Mouse (Mus musculus) Muller cell, postnatal 12 days (primary cell): ENCODE data around the gene Prom2.

Experiments used
- DNase-seq: peaks from one replicate; pipeline ENCODE4 v3.0.0-alpha.2; 2015; ENCODE audit errors: inconsistent ontology term

The Prom2 gene

DNA sequence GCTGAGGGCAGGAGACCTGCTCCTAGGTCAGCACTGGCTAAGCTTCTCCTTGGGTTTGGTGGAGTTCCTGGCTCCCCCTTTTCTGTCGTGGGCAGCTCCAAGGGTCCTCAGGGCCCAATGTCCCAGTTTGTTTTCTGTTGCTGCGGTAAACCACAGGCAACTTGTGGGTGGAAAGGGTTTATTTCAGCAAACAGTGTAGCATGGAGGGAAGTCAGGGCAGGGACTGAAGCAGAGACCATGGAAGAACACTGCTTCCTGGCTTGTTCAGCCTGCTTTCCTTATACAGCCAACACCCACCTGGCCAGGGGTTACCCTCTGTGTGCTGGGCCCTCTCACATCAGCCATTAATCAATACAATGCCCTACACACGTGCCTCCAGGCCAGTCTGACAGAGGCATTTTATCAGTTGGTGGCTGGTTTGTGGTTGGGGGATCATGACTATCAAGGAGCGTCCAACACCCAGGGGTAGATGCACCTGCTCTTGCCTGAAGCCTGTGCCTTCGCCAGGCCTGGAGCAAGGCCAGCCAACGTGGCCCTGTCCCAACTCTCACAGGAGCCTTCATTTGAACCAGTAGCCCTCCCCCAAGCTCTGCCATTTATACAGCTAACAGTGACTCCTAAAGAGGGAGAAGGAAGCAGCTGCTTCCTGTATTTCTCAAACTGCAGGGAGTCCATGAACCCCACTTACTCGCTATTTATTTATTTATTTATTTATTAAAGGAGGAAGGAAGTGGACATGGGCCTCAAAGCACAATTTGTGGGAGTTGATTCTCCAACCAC is 17.1 kb downstream of the Prom2 start:
- no peak for DNase-seq

DNA sequence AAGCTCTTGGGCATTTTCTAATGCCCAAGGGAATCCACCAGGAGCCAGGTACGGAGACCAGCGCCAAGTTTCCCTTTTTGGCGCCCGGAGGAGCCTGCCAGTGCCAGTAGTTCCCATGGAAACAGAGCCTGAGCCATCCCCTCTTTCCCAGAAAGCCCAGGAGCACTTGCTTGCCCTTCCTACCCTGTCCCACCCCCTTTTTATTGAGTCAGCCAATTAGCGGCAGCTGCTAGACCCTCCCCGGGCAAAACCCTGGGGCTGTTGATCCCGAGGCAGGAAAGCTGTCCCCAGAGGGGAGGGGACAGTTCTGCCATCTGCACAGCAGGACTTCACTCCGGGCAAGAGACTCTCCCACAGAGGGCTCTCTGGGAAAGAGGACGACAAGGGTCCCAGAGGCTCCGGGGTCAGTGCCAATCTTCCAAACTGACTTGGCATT is 19.2 kb downstream of the Prom2 start, which contains the start of gene Kcnip3:
Gene Kcnip3 (minus strand): TSS at position 89 of the 436 bp plus-strand sequence.
- DNase-seq, result peak; percentile 57

DNA sequence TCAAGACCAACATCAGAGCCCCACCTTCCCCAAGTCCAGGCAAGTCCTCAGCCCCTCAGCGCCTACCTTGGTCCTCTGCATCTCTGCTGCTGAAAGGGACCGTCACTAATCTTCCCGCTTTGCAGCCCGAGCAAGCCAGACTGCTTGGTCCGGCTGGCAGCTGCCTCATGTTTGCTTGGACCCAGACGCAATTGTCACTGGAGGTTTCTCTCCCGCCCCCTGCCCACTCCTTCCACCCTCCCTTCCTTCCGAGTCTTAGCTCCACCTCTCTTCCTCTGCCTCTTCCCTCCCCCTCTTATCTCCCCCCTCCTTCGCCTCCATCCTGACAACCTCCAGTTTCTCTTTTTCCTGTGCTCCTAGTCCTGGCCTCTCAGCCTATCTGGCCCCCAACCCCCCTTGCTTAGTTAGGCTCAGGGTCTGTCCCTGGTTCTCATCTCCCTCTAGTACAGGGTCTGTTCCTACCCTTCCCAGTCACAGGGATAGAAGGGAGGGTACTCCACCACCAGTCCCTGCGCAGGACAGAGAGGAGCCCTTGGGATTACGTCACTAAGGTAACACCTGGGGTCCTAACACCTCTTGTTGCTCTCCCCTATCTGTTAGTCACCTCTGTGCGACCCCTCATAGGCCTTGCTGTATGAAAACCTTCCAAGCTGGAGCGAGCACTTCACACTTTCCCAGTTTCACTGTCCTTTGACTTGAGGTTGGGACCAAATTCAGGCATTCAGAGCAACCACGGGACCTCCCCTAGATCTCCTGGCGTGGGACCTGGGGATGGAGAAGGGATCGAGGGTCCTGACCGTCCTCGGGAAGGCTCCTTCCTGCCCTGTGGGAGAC is 19.9 kb downstream of the Prom2 start:
- peak; percentile 25 for DNase-seq

DNA sequence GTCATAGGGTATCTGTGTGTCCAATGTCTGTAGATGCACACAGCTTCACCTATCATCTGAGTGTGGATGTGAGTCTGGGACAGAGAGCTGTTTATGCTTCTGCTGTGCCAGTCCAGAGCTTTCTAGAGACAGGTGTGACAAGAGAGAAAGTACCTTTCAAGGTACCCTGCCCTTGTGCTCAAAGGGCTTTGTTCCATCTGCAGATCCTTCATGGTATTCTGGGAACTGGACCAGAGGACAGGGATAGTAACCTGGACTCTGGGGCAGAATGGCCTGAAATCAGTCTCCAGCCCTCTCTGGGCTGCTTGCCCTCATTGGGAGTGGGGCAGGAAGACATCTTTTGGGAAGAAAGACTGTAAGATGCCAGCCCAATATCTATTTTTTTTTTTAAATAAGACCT is 21.1 kb downstream of the Prom2 start:
- no peak for DNase-seq

DNA sequence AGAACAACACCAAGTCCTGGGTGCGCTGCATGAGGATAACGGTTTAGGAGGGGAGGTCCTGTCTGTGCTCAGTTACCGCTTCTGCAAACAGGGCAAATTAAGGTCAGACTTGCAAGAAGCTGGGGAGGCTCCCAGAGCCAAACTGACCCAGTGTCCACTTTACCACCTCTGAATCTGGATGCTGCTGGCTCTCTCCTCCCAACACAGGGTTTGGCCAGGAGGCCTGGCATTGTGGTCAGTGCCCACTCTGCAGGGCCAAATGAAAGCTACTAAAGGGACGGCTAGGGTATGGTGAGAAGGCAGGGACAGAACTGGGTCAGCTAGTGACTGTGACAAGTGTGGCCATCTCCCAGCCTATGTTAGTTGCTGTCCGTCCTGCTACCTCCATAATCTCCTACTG is 22.0 kb downstream of the Prom2 start:
- no peak for DNase-seq

DNA sequence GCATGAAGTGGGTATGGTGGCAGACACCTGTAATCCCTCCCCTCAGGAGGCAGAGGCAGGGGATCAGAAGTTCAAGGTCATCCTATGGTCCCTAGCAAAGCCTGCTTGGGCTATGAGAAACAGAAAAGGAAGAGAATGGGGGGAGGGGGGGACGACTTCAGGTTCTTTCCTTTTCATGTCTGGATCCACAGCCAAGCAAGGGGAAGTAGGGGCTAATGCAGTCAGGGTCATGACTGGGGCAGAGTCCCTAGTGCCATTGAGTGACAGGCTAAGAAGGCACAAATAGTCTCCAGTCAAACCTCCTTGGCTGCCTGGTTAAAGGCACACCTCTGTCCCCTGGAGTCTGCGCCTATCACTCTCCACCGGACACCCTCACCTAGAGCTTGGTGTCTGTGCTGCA is 22.4 kb downstream of the Prom2 start:
- no peak for DNase-seq

DNA sequence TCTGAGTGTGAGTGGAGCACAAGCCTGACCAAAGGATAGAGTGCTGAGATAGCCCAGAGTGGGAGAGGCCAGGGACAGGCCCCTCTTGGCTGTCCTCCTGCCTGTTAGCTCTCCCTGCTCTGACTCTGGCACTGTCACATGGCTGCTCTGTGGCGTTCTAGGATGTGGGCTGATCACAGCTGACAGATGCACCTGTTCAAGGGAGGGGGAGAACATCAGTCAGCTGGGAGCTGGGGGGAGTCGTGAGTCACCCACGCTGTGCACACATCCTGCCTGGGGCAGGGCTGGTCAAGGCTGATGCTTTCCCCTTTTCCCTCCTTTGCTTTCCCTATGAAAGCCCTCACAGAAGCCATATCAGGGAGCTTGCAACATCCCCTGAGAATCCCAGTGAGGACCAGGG is 23.0 kb downstream of the Prom2 start:
- DNase-seq, result no peak

DNA sequence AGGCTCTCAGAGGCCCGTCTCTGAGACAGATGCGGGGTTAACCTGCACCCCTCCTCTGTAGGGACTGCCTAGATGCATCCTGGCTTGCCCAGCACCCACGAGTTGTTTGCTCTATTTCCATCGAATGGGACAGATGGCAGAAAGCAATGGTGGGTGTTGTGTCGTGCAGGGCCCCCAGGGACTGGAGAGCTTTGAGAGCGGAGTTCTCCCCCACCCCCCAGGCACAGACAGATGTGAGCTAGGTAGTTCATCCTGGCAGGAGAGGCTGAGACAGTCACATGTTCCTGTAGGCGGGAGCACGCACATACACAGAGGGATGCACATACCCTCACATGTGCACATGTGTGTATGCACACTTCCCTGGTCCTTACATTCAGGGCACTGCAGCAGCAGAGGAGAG is 24.2 kb downstream of the Prom2 start:
- DNase-seq, result no peak

DNA sequence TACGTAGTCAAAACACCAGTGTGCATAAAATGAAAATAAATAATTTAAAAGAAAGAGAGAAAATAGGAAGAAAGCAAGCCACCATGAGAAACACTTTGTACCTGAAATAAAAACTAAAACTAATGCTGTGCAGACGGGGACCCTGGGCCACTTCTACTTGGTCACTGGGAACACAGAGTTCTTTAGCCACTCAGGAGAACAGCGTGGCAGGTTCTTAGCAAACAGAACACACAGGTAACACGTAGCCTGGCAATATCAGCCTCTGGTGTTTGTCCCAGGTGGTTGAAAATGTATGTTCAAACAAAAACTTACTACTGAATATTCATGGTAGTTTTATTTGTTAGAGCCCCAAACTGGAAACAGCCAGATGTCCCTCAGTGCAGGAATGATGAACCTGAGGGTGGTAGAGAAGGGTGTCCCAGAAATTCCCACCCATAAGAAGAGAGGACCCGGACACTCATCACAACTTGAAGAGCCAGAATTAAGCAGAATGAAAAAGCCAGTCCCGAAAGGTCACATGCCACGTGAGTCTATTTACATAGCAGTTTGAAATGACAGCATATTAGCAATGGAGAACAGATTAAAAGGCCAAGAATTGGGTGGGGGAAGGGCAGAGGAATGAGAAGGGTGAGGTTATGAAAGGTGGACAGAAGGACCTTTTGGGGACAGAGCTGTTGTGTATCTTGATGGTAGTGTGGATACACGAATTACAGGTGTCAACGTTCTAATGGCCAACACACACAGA is 26.7 kb downstream of the Prom2 start:
- DNase-seq, result no peak

DNA sequence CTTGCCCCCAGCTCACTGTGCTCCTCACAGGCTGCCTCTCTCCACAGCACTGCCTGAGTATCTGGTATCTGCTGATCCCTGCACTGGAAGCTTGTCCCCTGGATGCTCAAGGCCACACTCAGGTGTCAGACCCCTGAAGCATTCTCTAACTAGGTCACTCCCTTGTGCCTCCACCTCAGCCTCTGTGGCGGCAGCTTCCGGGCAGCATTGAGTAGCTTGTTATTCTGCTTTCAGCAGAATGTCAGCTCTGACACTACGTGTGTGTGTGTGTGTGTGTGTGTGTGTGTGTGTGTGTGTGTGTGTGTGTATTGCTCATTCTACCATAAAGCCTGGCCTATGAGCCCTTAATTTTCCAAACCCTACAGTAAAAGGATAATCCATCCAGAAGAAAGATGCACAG is 28.0 kb downstream of the Prom2 start:
- no peak for DNase-seq

DNA sequence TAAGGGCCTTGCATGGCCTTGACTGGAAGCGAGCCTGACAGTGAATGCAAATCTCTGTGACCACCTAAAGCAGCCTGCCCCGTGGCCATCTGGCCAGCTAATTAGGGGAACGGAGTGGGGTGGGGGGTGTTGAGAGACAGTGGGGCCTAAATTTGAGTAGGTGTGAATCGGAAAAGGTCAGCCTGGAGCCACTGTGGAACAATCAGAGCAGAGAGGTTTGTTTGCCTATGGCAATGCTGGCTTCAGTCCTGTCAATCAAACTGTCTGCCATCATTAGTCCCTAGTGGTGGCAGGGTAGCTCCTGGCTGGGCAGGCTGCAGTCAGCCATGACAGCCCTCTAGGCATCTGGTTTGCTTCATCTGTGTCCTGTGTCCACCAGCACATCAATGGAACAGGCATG is 29.8 kb downstream of the Prom2 start:
- no peak for DNase-seq

DNA sequence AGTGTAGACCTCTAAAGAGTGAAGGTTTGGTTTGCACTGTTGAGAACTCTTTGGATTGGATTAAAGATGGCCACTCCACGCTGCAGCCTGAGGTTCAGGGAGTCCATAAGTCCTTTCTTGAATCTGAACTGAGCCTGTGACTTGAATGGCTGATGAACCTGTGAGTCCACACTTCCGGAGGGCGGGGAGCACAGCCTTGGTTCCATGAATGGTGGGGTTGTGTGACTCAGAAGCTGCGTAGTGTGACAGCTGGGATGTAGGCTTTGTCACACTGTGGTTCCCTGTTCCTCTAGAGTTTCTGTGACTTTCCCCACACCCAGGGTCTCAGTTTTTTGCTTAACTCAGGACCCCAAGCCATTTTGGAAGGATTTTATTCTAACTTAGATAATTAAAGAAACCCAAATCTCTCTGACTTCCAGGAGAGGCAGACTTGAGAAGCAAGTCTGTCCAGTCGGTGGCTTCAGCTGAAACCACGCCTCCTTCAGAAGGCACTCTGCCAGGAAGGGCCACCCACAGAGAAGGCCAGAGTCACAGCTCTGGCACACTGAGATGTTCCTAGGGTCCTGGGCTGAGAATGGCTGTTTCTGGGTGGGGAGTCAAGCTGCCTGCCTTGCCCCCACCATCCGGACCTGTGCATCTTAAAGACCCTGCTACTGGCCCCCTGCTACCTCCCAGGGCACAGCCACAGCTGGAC is 33.2 kb downstream of the Prom2 start:
- no peak for DNase-seq

DNA sequence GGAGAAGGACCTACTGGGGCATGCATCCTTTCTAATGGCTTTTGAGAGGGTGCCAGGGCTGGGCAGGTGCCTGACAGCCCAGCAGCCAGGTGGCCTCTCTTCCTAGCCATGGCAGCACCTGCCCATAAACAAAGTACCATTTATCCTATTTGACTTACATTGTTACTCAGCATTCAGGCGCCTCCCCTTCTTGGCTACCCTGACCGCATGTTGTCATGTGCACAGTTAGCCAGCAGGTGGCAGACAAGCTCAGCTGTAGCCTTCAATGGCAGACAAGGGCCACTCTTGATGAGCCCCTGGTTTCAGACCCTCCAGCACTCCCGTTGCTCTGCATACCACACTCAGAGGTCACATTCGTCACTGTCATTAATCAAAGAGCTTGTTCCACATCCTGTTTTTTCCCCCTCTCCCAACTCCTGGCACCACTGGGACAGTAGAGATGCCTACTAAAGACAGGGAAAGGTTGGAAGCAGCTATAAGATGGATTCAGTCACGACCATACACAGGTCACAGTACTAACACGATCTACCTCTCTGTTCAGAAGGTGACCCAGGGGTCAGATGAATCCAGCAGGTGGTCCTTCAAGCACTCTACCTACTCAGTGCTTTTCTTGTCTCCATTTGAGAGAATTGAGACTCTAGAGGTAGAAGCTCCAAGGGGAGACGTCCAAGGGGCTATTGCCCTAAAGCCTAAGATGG is 34.0 kb downstream of the Prom2 start:
- peak; percentile 66 for DNase-seq

DNA sequence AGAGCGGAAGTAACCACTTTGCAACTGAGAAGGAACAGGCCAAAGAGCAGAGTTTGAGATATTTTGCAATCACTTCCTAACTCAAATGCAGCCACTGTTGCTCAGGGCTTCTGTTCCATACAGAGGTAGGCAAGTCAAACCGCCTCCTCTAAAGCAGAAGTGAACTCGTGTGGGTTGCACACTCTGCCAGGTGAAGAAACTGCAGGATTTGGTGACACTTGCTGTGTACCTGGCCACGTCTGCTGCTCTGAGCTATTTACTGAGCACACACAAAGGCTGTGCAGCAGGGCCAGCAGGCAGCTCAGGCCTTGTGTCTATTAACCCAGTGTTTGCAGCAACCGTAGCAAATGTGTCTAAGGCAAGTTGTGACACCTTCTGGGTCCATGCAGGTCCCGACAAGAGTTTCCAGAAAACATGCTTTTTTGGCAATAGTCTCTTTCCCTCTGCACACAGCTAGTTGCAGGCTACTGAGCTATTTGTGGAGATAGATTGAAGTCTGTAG is 35.1 kb downstream of the Prom2 start:
- no peak for DNase-seq

DNA sequence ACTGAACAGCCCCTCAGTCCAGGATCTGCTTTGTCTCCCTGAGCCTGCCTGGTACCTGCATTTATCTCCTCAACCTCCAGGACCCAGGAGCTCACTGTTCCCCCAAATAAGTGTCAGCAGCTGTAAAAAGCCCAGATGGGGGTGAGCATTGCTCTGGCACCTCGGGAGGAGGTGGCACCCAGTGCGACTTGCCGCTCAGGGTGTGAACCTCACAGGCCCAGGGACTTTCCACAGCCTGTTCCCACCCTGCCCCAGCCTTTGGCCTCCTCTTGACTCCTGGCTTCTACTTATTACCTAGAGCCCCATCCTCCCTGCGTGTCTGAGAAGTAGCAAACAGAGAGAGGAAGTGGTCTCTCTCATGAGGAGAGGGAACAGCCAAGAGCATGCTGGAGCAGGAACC is 36.1 kb downstream of the Prom2 start:
- DNase-seq, result no peak

DNA sequence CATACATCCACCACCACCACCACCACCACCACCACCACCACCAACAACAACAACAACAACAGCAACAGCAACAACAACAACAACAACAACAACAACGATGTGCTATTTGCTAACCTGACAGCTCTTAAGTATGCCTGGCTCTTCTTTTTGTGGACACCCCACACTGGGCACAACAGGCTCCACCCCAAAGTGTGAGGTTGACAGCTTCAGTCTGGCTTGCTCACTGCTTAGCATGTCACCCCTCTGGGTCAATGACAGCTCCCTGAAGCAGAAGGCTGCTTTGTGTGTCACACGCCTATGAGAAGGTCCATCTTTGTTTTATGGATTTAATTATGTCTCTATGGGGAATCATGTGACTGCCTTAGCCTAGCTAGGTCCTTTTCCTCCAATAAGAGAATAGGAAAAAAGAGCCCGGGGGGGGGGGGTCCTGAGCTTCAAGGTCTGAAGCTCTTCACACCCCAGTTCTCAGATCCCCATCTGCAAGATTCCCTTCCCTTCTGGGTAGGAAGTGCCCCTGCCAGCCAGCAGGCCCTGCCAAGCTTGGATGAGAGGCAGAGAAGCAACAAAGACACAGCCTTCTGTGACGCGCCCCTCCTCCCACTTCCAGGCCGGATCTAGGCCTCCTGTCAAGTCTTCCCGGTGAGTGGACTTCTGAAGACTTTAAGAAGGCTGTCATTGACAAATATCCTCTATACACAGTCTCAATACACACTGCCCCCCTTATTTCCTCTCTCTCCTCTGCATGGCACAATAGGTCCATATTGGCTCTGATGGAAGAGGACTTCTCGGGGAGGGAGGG is 37.3 kb downstream of the Prom2 start:
- no peak for DNase-seq

DNA sequence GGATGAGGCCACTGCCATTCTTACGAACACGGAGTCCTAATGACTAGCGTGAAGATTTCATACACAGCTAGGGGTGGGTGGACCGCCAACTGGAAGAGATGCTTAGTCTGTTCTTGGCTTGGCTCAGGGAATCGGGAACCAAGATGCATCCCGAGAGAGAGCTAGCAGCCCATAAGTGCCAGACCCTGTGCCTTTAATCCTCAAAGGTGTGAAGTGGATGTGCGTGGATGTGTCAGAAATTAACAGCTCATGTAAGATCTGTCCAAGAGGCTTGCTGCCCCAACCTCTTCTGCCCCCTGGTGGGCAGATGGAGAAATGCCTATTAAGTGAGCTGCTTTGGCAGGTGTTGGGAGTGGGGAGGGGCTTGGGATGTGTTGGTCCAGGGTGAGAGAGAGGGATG is 40.2 kb downstream of the Prom2 start:
- DNase-seq, result peak; percentile 58

DNA sequence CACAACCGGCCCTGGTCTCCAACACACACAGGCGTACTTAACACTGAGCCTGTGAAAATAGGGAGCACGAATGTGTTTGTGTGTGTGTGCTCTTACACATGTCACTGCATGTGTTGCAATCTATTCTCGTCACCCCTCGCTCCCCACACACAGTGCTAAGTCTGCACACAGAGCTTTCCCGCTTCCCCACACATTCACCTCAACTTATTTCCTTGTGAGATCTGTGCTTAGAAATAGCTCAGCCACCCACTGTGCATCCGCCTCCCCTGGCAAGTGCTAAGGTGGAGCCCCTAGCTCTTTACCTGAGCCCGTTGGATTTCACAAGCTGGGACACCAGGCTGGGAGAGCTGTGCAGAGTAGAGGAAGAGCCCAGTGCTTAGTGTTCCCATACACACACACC is 42.5 kb downstream of the Prom2 start:
- DNase-seq, result no peak

DNA sequence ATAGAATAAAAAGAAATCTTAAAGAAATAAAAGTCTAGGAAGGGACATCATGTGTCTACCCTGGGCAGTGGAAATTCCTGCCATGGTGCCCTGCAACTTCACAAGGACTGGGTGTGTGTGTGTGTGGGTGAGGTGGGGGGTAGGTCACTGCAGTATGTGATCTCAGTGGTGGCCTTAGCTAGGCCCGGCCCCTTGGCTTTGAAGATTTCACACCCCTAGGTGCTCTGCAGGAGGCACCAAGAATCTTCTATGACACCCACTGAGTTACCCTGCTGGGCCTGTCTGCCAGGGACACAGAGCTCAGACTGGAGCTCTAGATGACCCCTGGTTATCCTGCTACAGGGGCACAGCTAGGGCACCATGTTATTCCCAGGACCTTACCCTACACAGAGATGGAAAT is 44.9 kb downstream of the Prom2 start:
- no peak for DNase-seq
